Mouse (Mus musculus) CH12.LX (cell line): ENCODE data around the gene Cdh5. TPM values are rescaled to one million over a fixed set of nuclear protein-coding genes. Genes with fewer than 3 reads are reported as not detected.

Source experiments
- DNase-seq: peaks from one replicate; pipeline ENCODE4 v3.0.0-alpha.2; 2013; ENCODE audit errors: extremely low read depth
- H3K27ac ChIP-seq: 2 replicates; pipeline ENCODE4 v1.5.1; 2012; ENCODE audit warnings: low read depth, mild to moderate bottlenecking, control low read depth, moderate library complexity; ENCODE audit not compliant: insufficient read depth
- H3K27me3 ChIP-seq: replicated peaks from 2 replicates; pipeline ENCODE3; 2012; ENCODE audit warnings: inconsistent platforms
- H3K36me3 ChIP-seq, 2 experiments: replicated peaks in 1 of 2; 2 replicates each; pipeline versions ENCODE3 to v1.6.1; 2012; ENCODE audit warnings: inconsistent platforms in 1 of 2, low read length in 1 of 2, mild to moderate bottlenecking in 1 of 2, mixed read lengths in 1 of 2, moderate library complexity in 1 of 2; ENCODE audit not compliant: control insufficient read depth in 1 of 2, insufficient read depth in 1 of 2
- H3K4me1 ChIP-seq, 2 experiments: 2 replicates each; pipeline ENCODE4 v1.6.1; 2012; ENCODE audit warnings: inconsistent platforms in 1 of 2, moderate library complexity in 1 of 2; ENCODE audit not compliant: insufficient read depth in 2 of 2, control insufficient read depth in 1 of 2
- H3K4me2 ChIP-seq: 2 replicates; pipeline ENCODE4 v1.6.1; 2012; ENCODE audit warnings: low read depth, mild to moderate bottlenecking, control low read depth; ENCODE audit not compliant: poor library complexity, insufficient read depth, severe bottlenecking
- H3K4me3 ChIP-seq, 3 experiments: fragments of 150-350 bp in 1 of 3; sonication (generic) in 1 of 3; replicated peaks in 1 of 3; 2 replicates each; pipeline versions ENCODE3 to v1.5.1; 2011 to 2012; ENCODE audit warnings: low read depth in 2 of 3, low read length in 2 of 3, mild to moderate bottlenecking in 2 of 3, moderate library complexity in 2 of 3, control low read depth in 1 of 3, improper control_type of control experiment in 1 of 3, inconsistent platforms in 1 of 3, mixed read lengths in 1 of 3; ENCODE audit not compliant: poor library complexity in 1 of 3
- H3K79me2 ChIP-seq: replicated peaks from 2 replicates; pipeline ENCODE4 v1.6.1; 2012; ENCODE audit warnings: mild to moderate bottlenecking, moderate library complexity; ENCODE audit not compliant: control insufficient read depth, poor library complexity, insufficient read depth, severe bottlenecking; ENCODE audit errors: extremely low read depth
- H3K9ac ChIP-seq: 2 replicates; pipeline ENCODE4 v1.6.1; 2012; ENCODE audit warnings: low read depth, mild to moderate bottlenecking, control low read depth, moderate library complexity; ENCODE audit not compliant: insufficient read depth
- H3K9me3 ChIP-seq: replicated peaks from 2 replicates; pipeline ENCODE3; 2012; ENCODE audit warnings: low read length, inconsistent platforms, mixed read lengths
- CHD1 ChIP-seq: IDR thresholded peaks from 2 replicates; pipeline ENCODE4 v1.6.1; 2012; ENCODE audit warnings: low read depth, low read length, improper control_type of control experiment, inconsistent platforms
- CHD2 ChIP-seq: IDR thresholded peaks from 2 replicates; pipeline ENCODE4 v1.6.1; 2011; ENCODE audit warnings: low read length, improper control_type of control experiment
- CTCF ChIP-seq, 2 experiments: IDR thresholded peaks in 1 of 2; conservative IDR thresholded peaks in 1 of 2; 2 replicates each; pipeline ENCODE4 v1.5.1; 2011 to 2012; ENCODE audit warnings: low read depth in 2 of 2, low read length in 2 of 2, improper control_type of control experiment in 1 of 2, inconsistent platforms in 1 of 2, mild to moderate bottlenecking in 1 of 2, moderate library complexity in 1 of 2
- JUN ChIP-seq: IDR thresholded peaks from 2 replicates; pipeline ENCODE4 v1.6.1; 2011; ENCODE audit warnings: low read depth, mild to moderate bottlenecking, low read length, improper control_type of control experiment, moderate library complexity; ENCODE audit not compliant: insufficient read depth
- MAX ChIP-seq: IDR thresholded peaks from 2 replicates; pipeline ENCODE4 v1.6.1; 2011; ENCODE audit warnings: low read length, improper control_type of control experiment
- MYC ChIP-seq: IDR thresholded peaks from 2 replicates; pipeline ENCODE4 v1.6.1; 2011; ENCODE audit warnings: low read depth, mild to moderate bottlenecking, improper control_type of control experiment, low read length
- NELFE ChIP-seq: IDR thresholded peaks from 2 replicates; pipeline ENCODE4 v1.6.1; 2011; ENCODE audit warnings: low read depth, low read length, improper control_type of control experiment
- NRF1 ChIP-seq: IDR thresholded peaks from 2 replicates; pipeline ENCODE4 v1.6.1; 2014; ENCODE audit warnings: low read depth, mild to moderate bottlenecking, inconsistent platforms, low read length, improper control_type of control experiment, moderate library complexity
- PAX5 ChIP-seq: IDR thresholded peaks from 2 replicates; pipeline ENCODE4 v1.6.1; 2012; ENCODE audit warnings: low read length, inconsistent platforms, mixed read lengths
- RCOR1 ChIP-seq: conservative IDR thresholded peaks from 2 replicates; pipeline ENCODE4 v1.6.1; 2012; ENCODE audit warnings: low read depth, mild to moderate bottlenecking, inconsistent platforms, low read length, improper control_type of control experiment
- SIN3A ChIP-seq: IDR thresholded peaks from 2 replicates; pipeline ENCODE4 v1.6.1; 2012; ENCODE audit warnings: low read length, improper control_type of control experiment, inconsistent platforms
- TCF12 ChIP-seq: IDR thresholded peaks from 2 replicates; pipeline ENCODE4 v1.6.1; 2014; ENCODE audit warnings: low read depth, mild to moderate bottlenecking, inconsistent platforms, low read length, improper control_type of control experiment
- UBTF ChIP-seq: IDR thresholded peaks from 2 replicates; pipeline ENCODE4 v1.6.1; 2012; ENCODE audit warnings: low read depth, mild to moderate bottlenecking, inconsistent platforms, low read length, improper control_type of control experiment, moderate library complexity
- ZKSCAN1 ChIP-seq: IDR thresholded peaks from 2 replicates; pipeline ENCODE4 v1.6.1; 2012; ENCODE audit warnings: low read depth, inconsistent platforms, low read length, improper control_type of control experiment, borderline replicate concordance
- ZMIZ1 ChIP-seq: IDR thresholded peaks from 2 replicates; pipeline ENCODE4 v1.6.1; 2012; ENCODE audit warnings: low read depth, mild to moderate bottlenecking, inconsistent platforms, low read length, improper control_type of control experiment
- dilution Hi-C: fragments of 300-500 bp; cut with MboI; formaldehyde crosslinking; loops from 2 replicates; pipeline ENCODE4 v1.14.3; 2020; ENCODE audit warnings: low sequenced_read_pairs; ENCODE audit not compliant: extremely low pct_unique_long_range_greater_than_20kb, extremely low pct_ligation_motif_present
- in situ Hi-C: fragments of 300-500 bp; cut with MboI; formaldehyde crosslinking; loops from 3 replicates; pipeline ENCODE4 v1.14.3; 2019; ENCODE audit warnings: low sequenced_read_pairs, low pct_ligation_motif_present, low pct_unique_long_range_greater_than_20kb, mixed read lengths
- polyA plus RNA-seq: library from polyadenylated mRNA; unstranded; fragments of >175 nt; gene quantifications from 2 replicates; pipeline ENCODE4 v1.2.1, GENCODE M21; 2012; ENCODE audit warnings: low read depth; ENCODE audit not compliant: insufficient read length
- total RNA-seq, 2 experiments: library from RNA; depleted of rRNA; stranded (reverse); fragments of 300-350 nt in 1 of 2; fragments of >200 nt in 1 of 2; gene quantifications; 2 replicates each; pipeline ENCODE4 v1.2.3; 2012 to 2014

Cdh5 gene
- total and polyA plus RNA-seq, 3 experiments, result 0.25 to 1.8 (median 0.48) TPM

DNA sequence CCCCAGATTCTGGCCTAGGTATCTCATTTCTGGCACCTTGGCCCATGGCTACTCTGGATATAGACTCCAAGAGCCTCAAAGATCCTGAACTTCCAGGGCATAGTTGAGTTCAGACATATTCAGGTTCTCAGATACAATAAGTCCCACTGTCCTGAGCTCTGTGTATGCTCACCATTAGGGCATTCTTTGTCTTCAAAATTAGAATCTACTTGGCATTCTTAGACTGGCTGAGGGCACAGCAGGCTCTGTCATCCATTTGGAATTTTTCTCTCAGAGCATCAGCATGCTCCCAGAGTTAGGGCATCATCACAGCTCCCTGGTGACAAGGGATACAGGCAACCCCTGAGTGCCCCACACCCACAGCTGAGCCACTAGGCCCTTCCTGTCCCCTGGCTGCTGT is 5.7 kb downstream of the Cdh5 start:
- DNase-seq, result no peak
- dilution Hi-C loops, result no loop called here
- no peak overlapping the region for H3K4me3 ChIP-seq
- H3K79me2 ChIP-seq, result no peaks in the 10 kb centered on the region
- H3K27ac ChIP-seq, result no peak overlapping the region
- no peak overlapping the region for H3K4me2 ChIP-seq
- TF ChIP-seq ZKSCAN1 (no peak), MYC (no peak), ZMIZ1 (no peak), MAX (no peak), CTCF (conservative IDR thresholded peaks at IDR 0.05 in 1 of 2, IDR thresholded peaks at IDR 0.05 in 1 of 2; ENCODE audit: low read depth in 2 of 2, low read length in 2 of 2) (no peak), PAX5 (no peak), JUN (no peak), UBTF (no peak), RCOR1 (no peak)
- TF ChIP-seq, all 38 proteins: peak for 0
- H3K9me3 ChIP-seq, result no peaks in the 10 kb centered on the region
- H3K36me3 ChIP-seq, result no peaks in the 10 kb centered on the region
- H3K4me1 ChIP-seq, result peaks cover 5 to 25% of the 10 kb centered on the region in 2 experiments
- in situ Hi-C loops, result no loop called here
- H3K27me3 ChIP-seq, result no peaks in the 10 kb centered on the region
- no peak overlapping the region for H3K9ac ChIP-seq

GRCm38 (mm10) chr8:104108048-104108447 is 6.6 kb downstream of the Cdh5 start:
- Histone ChIP-seq H3K9me3 (no peaks in the 10 kb centered on the region), H3K79me2 (no peaks in the 10 kb centered on the region), H3K4me1 (peaks cover 5 to 23% of the 10 kb centered on the region in 2 experiments), H3K4me2 (no peak overlapping the region), H3K9ac (no peak overlapping the region), H3K36me3 (no peaks in the 10 kb centered on the region), H3K4me3 (no peak overlapping the region), H3K27me3 (no peaks in the 10 kb centered on the region), H3K27ac (no peak overlapping the region)
- DNase-seq, result no peak
- TF ChIP-seq RCOR1, result no peak
- TF ChIP-seq CTCF (conservative IDR thresholded peaks at IDR 0.05 in 1 of 2, IDR thresholded peaks at IDR 0.05 in 1 of 2; ENCODE audit: low read depth in 2 of 2, low read length in 2 of 2), result no peak
- TF ChIP-seq CHD1, result no peak
- TF ChIP-seq MYC, result no peak
- TF ChIP-seq TCF12, result no peak
- no peak for TF ChIP-seq NELFE
- TF ChIP-seq SIN3A, result no peak
- no peak for TF ChIP-seq UBTF
- no peak for TF ChIP-seq CHD2
- no peak for TF ChIP-seq NRF1
- dilution Hi-C loops (no loop called here), in situ Hi-C loops (no loop called here)
